Mouse (Mus musculus) ovary, adult 18-20 months (tissue): ENCODE measurements around the gene C1qtnf7.

Experiments used
- DNase-seq: peaks from one replicate; pipeline ENCODE4 v3.0.0; 2022; ENCODE audit warnings: low spot score, mixed read lengths

C1qtnf7 gene

DNA sequence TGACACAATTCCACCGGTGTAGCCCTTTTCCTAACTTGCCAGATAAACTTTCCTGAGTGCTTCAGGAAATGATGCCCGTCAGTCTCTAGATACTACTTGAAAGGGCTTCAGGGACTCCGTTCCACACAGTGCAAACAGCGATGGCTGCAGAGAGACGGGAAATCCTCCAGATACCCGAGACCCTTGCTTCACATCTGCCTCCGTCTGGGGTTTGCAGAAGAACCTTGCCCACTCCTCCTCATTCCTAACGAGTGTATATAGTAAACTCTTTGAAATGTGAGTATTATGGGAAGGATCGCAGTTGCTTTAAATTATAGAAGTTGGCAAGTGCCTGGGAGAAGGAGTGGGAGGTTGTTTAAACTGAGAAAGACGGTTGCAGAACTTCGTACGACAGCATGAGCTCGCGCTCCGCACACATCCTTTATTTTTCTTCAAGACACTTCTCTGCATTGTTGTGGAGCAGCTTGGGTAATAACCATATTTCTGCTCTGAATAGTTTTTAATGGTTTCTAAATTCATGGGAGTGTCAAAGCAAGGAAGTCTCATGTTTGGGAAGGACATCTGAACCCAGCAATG lies at the start of gene C1qtnf7:
Gene C1qtnf7, plus strand, starts transcription at position 138 of the 576 bp plus-strand sequence.
- DNase-seq: no peak

GRCm38 (mm10) chr5:43466762-43467161 lies 48.6 kb upstream of the C1qtnf7 start:
- no peak for DNase-seq

DNA sequence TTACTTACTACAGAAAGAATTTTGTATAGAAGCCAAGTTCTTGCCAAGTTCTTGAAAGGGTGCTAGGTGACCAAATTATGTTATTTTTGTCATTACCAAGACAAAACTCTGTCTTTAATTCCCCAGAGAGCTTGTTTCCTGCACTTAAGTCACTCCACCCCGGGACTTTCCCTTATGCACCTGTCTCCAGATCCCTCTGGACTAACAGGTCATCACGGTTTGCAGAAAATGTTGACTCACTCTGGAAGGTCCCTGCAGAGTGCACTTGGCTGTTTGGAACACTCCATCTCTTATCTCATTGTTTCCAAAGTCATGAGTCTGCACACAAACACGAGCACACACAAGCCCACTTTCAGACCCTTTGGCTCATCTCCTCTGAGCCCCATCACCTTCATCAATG lies 48.1 kb upstream of the C1qtnf7 start:
- no peak for DNase-seq

DNA sequence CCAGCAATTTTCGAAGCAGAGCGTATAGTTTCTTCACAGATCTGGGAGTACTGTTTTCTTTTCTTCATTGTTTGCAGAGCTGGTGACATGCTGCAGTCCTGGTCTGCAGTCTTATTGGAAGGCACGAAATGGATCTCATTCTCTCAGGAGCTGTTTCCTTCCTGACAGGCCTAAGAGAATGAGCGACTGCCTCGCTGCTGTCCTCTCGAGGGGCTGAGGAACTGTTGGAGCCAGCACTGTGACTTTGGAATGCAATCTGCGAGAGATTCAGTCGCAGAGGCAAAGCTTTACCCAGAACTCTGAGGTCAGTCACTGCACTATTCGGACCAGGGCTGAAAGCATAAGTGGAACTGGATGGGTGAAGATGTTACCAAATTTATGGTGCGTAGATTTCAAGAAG lies 46.4 kb upstream of the C1qtnf7 start:
- DNase-seq: no peak

- DNase-seq: no peak
These were observed 37.4 kb upstream of the C1qtnf7 start for GRCm38 (mm10) chr5:43477953-43478352.

- no peak for DNase-seq
These were observed 35.3 kb upstream of the C1qtnf7 start for GRCm38 (mm10) chr5:43480046-43480445.

DNA sequence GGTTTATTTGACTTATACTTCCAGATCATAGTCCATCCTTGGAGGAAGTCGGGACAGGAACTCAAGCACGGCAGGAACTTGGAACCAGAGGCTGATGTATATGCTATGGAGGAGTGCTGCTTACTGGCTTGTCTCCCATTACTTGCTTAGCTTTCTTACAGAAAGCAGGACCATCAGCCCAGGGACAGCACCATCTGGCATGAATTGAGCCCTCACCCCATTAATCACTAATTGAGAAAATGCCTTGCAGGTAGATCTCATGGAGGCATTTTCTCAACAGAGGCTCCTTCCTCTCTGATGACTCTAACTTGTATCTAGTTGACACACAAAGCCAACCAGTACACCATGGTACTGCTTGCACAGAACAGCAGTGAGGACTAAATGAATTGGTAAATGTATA lies 34.6 kb upstream of the C1qtnf7 start:
- no peak for DNase-seq

DNA sequence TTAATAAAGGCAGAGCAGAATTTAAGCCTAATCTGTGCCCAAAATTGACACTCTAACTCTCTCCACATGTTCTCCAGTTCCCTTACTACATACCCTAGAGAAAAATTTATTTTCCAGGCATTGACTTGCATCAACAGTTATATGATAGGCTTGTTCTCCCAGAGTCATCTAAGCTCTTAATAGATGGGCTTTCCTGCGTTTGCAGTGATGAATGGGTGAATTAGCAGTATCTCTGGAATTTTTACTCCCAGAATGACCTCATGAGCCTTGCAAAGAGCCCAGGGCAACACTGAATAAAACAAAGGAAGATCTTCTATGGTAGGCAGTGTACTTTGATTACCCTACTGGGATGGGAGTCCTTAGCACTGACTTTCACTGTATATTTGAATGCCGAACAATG lies 33.5 kb upstream of the C1qtnf7 start:
- no peak for DNase-seq

GRCm38 (mm10) chr5:43501887-43502286 lies 13.5 kb upstream of the C1qtnf7 start:
- no peak for DNase-seq

GRCm38 (mm10) chr5:43504243-43504786 lies 11.0 kb upstream of the C1qtnf7 start:
- DNase-seq: no peak

GRCm38 (mm10) chr5:43508470-43508869 lies 6.9 kb upstream of the C1qtnf7 start:
- DNase-seq: no peak

DNA sequence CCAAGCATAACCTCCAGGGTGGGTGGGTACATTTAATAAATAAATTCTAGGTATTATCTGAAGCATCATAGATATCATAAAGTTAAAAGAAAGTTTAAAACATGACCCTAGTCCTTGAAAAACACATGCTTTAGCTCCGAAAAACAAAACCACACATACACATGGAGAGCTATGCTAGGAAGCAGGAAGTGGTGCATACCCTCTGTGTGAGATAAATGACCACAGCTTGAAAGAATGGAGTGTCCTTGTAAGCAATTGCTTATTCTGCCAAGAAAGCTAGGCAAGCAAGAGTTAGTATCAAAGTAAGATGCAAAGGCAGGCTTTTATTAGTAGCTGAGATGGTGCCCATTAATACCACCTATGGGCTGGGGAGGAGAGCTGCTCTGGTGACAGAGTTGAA lies 6.4 kb upstream of the C1qtnf7 start:
- no peak for DNase-seq

DNA sequence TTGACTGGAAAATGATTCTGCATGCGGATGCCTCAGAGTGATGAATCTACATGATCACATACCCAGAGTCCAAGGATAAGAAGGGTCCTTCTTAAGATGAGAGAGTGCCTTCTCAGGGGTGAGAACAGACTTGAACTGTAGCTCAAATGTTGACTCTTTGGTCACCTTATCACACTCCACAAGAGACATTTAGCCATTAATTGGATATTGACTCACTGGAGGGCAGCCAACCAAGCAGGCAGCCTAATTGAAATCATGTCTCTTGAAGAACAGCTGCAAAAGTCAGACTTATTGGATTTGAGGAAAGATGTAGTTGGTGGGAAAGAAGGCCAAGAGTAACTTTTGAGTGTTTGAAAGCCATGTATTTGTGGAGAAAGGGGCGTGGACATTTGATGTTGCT lies 4.2 kb upstream of the C1qtnf7 start:
- no peak for DNase-seq

- DNase-seq: no peak
These were observed 1.2 kb downstream of the C1qtnf7 start for GRCm38 (mm10) chr5:43516491-43516890.

GRCm38 (mm10) chr5:43517313-43517712 lies 2.0 kb downstream of the C1qtnf7 start:
- peak; percentile 12 for DNase-seq

- DNase-seq: no peak
These were observed 4.6 kb downstream of the C1qtnf7 start for GRCm38 (mm10) chr5:43519905-43520304.

- DNase-seq: no peak
These were observed 6.0 kb downstream of the C1qtnf7 start for GRCm38 (mm10) chr5:43521369-43521768.

GRCm38 (mm10) chr5:43522866-43523265 lies 7.5 kb downstream of the C1qtnf7 start:
- DNase-seq: no peak

GRCm38 (mm10) chr5:43526874-43527584 lies 11.7 kb downstream of the C1qtnf7 start:
- no peak for DNase-seq

- no peak for DNase-seq
These were observed 14.8 kb downstream of the C1qtnf7 start for GRCm38 (mm10) chr5:43530186-43530585.

DNA sequence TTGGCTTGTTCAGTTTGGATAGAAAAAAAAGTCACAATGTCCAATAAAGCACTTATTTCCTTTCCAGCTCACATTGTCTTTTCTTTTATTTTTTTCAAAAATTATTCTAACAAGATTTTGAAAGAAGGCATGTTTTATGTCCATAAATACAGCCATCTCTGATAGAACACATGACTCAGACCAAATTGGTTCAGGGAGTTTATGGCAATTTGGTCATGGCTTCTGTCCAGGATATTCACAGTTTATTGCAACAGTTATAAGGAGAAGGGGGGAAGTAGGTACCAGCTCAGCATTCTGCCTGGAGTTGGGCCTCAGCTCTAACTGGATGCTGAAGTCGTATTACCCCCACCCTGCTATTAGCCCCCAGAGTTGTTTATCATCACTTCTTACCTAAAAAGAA lies 15.5 kb downstream of the C1qtnf7 start:
- no peak for DNase-seq

GRCm38 (mm10) chr5:43538322-43539167 lies 23.2 kb downstream of the C1qtnf7 start:
- DNase-seq: no peak

DNA sequence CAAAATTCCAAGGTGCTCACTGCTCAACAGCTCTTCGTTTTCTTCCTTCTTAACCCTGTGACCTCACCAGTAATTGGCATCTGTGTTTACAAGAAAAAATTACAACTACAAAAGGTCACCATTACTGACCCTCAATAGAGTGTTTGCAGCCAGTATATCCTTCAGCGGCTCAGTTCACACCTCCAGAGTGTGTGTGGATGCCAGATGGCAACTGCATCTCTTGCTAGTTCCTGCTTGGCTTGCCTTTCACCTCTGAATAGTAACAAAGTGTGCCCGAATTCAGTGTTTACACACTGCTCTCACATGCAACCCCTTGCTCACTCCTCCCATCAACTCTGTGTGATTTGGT lies 23.8 kb downstream of the C1qtnf7 start:
- no peak for DNase-seq
